Mouse (Mus musculus) lung, embryonic 16.5 days (tissue): Measurements from ENCODE around the gene Reep6. TPM values are rescaled to one million over a fixed set of nuclear protein-coding genes. Genes with fewer than 3 reads are reported as not detected.

ENCODE experiments used
- ATAC-seq: fragments of 200-750 bp; cut with Nextera tagmentation; 2 replicates; pipeline ENCODE4 v1.8.0; 2017; ENCODE audit warnings: low read depth, mild to moderate bottlenecking, moderate library complexity
- H3K27ac ChIP-seq: fragments of 300-500 bp; sonication (generic); 2 replicates; pipeline ENCODE4 v1.5.1; 2014; ENCODE audit warnings: mild to moderate bottlenecking, control low read depth, low read length
- H3K27me3 ChIP-seq: fragments of 300-500 bp; sonication (generic); 2 replicates; pipeline ENCODE4 v1.6.1; 2014; ENCODE audit warnings: low read depth, low read length, mixed read lengths; ENCODE audit not compliant: control insufficient read depth, insufficient read depth
- H3K36me3 ChIP-seq: fragments of 300-500 bp; sonication (generic); 2 replicates; pipeline ENCODE4 v1.6.1; 2014; ENCODE audit warnings: low read length; ENCODE audit not compliant: control insufficient read depth, insufficient read depth
- H3K4me1 ChIP-seq: fragments of 300-500 bp; sonication (generic); replicated peaks from 2 replicates; pipeline ENCODE4 v1.6.1; 2014; ENCODE audit warnings: low read length, mixed read lengths; ENCODE audit not compliant: control insufficient read depth, insufficient read depth
- H3K4me2 ChIP-seq: fragments of 300-500 bp; sonication (generic); 2 replicates; pipeline ENCODE4 v1.6.1; 2014; ENCODE audit warnings: low read depth, low read length, control low read depth
- H3K4me3 ChIP-seq: fragments of 300-500 bp; sonication (generic); 2 replicates; pipeline ENCODE4 v1.5.1; 2014; ENCODE audit warnings: mild to moderate bottlenecking, low read length, control low read depth
- H3K9ac ChIP-seq: fragments of 300-500 bp; sonication (generic); 2 replicates; pipeline ENCODE4 v1.6.1; 2014; ENCODE audit warnings: low read length, control low read depth
- H3K9me3 ChIP-seq: fragments of 300-500 bp; sonication (generic); 2 replicates; pipeline ENCODE4 v1.6.1; 2016; ENCODE audit warnings: low read length; ENCODE audit not compliant: control insufficient read depth
- WGBS: fragments of 180-500 bp; shearing (Covaris S2); extraction: QIAGEN DNeasy Blood & Tissue Kit; methylation state at CpG from one replicate; pipeline ENCODE4 v1.1.7; 2014; 5-methylcytosine and 5-hydroxymethylcytosine counted together
- polyA plus RNA-seq: library from polyadenylated mRNA; unstranded; fragments of >200 nt; fragmentation: Nextera tagmentation; extraction: Ambion mirVana; gene quantifications from 2 replicates; pipeline ENCODE4 v1.2.1, GENCODE M21; 2015

The Reep6 gene
- polyA plus RNA-seq, 1 experiment from 2014 or later: 17.0 TPM

- peaks cover 15% of the 10 kb centered on the region for H3K4me1 ChIP-seq
- no peak overlapping the region for H3K4me3 ChIP-seq
- no peak for ATAC-seq
- no peaks in the 10 kb centered on the region for H3K36me3 ChIP-seq
- WGBS: 71% methylated on average over 5 of the region's 5 CpGs
- no peak overlapping the region for H3K4me2 ChIP-seq
- H3K9ac ChIP-seq: no peak overlapping the region
- H3K27ac ChIP-seq: no peak overlapping the region
- H3K27me3 ChIP-seq: no peaks in the 10 kb centered on the region; the same call in 1 of the 2 replicates
- H3K9me3 ChIP-seq: no peaks in the 10 kb centered on the region
Observed at GRCm38 (mm10) chr10:80332525-80332989, 2.8 kb downstream of the Reep6 start.

GRCm38 (mm10) chr10:80336263-80336662 is 6.5 kb downstream of the Reep6 start:
- 82% methylated on average over 12 of the region's 12 CpGs for WGBS
- no peaks in the 10 kb centered on the region for H3K36me3 ChIP-seq
- no peak for ATAC-seq
- H3K27me3 ChIP-seq: peaks cover 12% of the 10 kb centered on the region
- H3K4me1 ChIP-seq: peaks cover 4% of the 10 kb centered on the region; the same call in 1 of the 2 replicates
- H3K27ac ChIP-seq: no peak overlapping the region
- H3K9me3 ChIP-seq: no peaks in the 10 kb centered on the region
- no peak overlapping the region for H3K4me2 ChIP-seq
- no peak overlapping the region for H3K4me3 ChIP-seq
- no peak overlapping the region for H3K9ac ChIP-seq

GRCm38 (mm10) chr10:80339941-80340750 is 10.4 kb downstream of the Reep6 start:
- Histone ChIP-seq H3K27ac (no peak overlapping the region), H3K4me3 (no peak overlapping the region), H3K27me3 (peaks cover 41% of the 10 kb centered on the region), H3K9me3 (no peaks in the 10 kb centered on the region), H3K9ac (no peak overlapping the region), H3K4me2 (no peak overlapping the region), H3K4me1 (peaks cover 27% of the 10 kb centered on the region), H3K36me3 (no peaks in the 10 kb centered on the region)
- 21% methylated on average over 19 of the region's 19 CpGs for WGBS
- ATAC-seq: no peak

GRCm38 (mm10) chr10:80341026-80341425 is 11.3 kb downstream of the Reep6 start:
- ATAC-seq: no peak
- no peak overlapping the region for H3K4me2 ChIP-seq
- H3K27me3 ChIP-seq: peaks cover 46% of the 10 kb centered on the region
- H3K9me3 ChIP-seq: no peaks in the 10 kb centered on the region
- WGBS: 16% methylated on average over 21 of the region's 21 CpGs
- H3K4me1 ChIP-seq: peaks cover 29% of the 10 kb centered on the region
- H3K9ac ChIP-seq: no peak overlapping the region
- no peak overlapping the region for H3K4me3 ChIP-seq
- H3K36me3 ChIP-seq: no peaks in the 10 kb centered on the region
- no peak overlapping the region for H3K27ac ChIP-seq

- Histone ChIP-seq H3K9me3 (no peaks in the 10 kb centered on the region), H3K27me3 (peaks cover 49% of the 10 kb centered on the region), H3K36me3 (no peaks in the 10 kb centered on the region), H3K27ac (no peak overlapping the region), H3K4me2 (peak overlapping the region; percentile 55; the same call in 1 of the 2 replicates), H3K4me1 (peaks cover 29% of the 10 kb centered on the region), H3K9ac (no peak overlapping the region), H3K4me3 (peak overlapping the region; percentile 40)
- ATAC-seq: no peak
- WGBS: 4% methylated on average over 47 of the region's 47 CpGs
Observed at GRCm38 (mm10) chr10:80341491-80342304, 11.9 kb downstream of the Reep6 start.

GRCm38 (mm10) chr10:80342305-80342748 is 12.6 kb downstream of the Reep6 start:
- ATAC-seq: no peak
- H3K36me3 ChIP-seq: no peaks in the 10 kb centered on the region
- H3K4me3 ChIP-seq: peak overlapping the region; percentile 40
- peaks cover 30% of the 10 kb centered on the region for H3K4me1 ChIP-seq
- no peak overlapping the region for H3K27ac ChIP-seq
- WGBS: 2% methylated on average over 26 of the region's 26 CpGs
- peaks cover 54% of the 10 kb centered on the region for H3K27me3 ChIP-seq
- no peaks in the 10 kb centered on the region for H3K9me3 ChIP-seq
- H3K4me2 ChIP-seq: peak overlapping the region; percentile 55
- no peak overlapping the region for H3K9ac ChIP-seq

GRCm38 (mm10) chr10:80342749-80343424 is 13.1 kb downstream of the Reep6 start:
- peak overlapping the region; percentile 54 for H3K9ac ChIP-seq
- ATAC-seq: peak; percentile 83
- H3K4me2 ChIP-seq: peak overlapping the region; percentile 55

GRCm38 (mm10) chr10:80343425-80343895 is 13.7 kb downstream of the Reep6 start:
- Histone ChIP-seq H3K4me1 (peaks cover 42% of the 10 kb centered on the region), H3K36me3 (no peaks in the 10 kb centered on the region), H3K4me3 (peak overlapping the region; percentile 40), H3K9ac (peak overlapping the region; percentile 54), H3K27me3 (peaks cover 66% of the 10 kb centered on the region), H3K9me3 (no peaks in the 10 kb centered on the region), H3K27ac (peak overlapping the region; percentile 48; the same call in 1 of the 2 replicates), H3K4me2 (peak overlapping the region; percentile 55)
- ATAC-seq: peak; percentile 7
- 30% methylated on average over 13 of the region's 13 CpGs for WGBS

More at GRCm38 (mm10) chr10:80342749-80343424, 13.1 kb downstream of the Reep6 start:
- H3K9me3 ChIP-seq: no peaks in the 10 kb centered on the region
- WGBS: under 1% methylated on average over 30 of the region's 33 CpGs
- H3K4me3 ChIP-seq: peak overlapping the region; percentile 40
- H3K27ac ChIP-seq: 0 out of 2 replicates have a peak overlapping the region, but pooled peaks have one; percentile 48
- no peaks in the 10 kb centered on the region for H3K36me3 ChIP-seq
- peaks cover 36% of the 10 kb centered on the region for H3K4me1 ChIP-seq
- H3K27me3 ChIP-seq: peaks cover 60% of the 10 kb centered on the region
